Mouse (Mus musculus) lung, embryonic 14.5 days (tissue): ENCODE data around the gene Olfr690. TPM values are rescaled to one million over a fixed set of nuclear protein-coding genes. Genes with fewer than 3 reads are reported as not detected.

Source experiments
- ATAC-seq: fragments of 200-750 bp; cut with Nextera tagmentation; 2 replicates; pipeline ENCODE4 v1.8.0; 2017; ENCODE audit warnings: mild to moderate bottlenecking, moderate TSS enrichment, moderate library complexity; ENCODE audit not compliant: insufficient read depth
- DNase-seq: peaks from one replicate; pipeline ENCODE4 v3.0.0-alpha.2; 2015
- H3K27ac ChIP-seq: fragments of 300-500 bp; sonication (generic); 2 replicates; pipeline ENCODE4 v1.5.1; 2014; ENCODE audit warnings: low read depth, mild to moderate bottlenecking, moderate library complexity
- H3K27me3 ChIP-seq: fragments of 300-500 bp; sonication (generic); 2 replicates; pipeline ENCODE4 v1.6.1; 2014; ENCODE audit warnings: low read length, control low read depth; ENCODE audit not compliant: insufficient read depth
- H3K36me3 ChIP-seq: fragments of 300-500 bp; sonication (generic); 2 replicates; pipeline ENCODE4 v1.6.1; 2014; ENCODE audit warnings: control low read depth; ENCODE audit not compliant: insufficient read depth
- H3K4me1 ChIP-seq: fragments of 300-500 bp; sonication (generic); 2 replicates; pipeline ENCODE4 v1.6.1; 2014; ENCODE audit warnings: antibody characterized with exemption, control low read depth; ENCODE audit not compliant: insufficient read depth
- H3K4me2 ChIP-seq: fragments of 300-500 bp; sonication (generic); 2 replicates; pipeline ENCODE4 v1.6.1; 2014; ENCODE audit warnings: mild to moderate bottlenecking
- H3K4me3 ChIP-seq: fragments of 300-500 bp; sonication (generic); 2 replicates; pipeline ENCODE4 v1.5.1; 2014; ENCODE audit warnings: low read depth, low read length
- H3K9ac ChIP-seq: fragments of 300-500 bp; sonication (generic); 2 replicates; pipeline ENCODE4 v1.6.1; 2014
- H3K9me3 ChIP-seq: fragments of 300-500 bp; sonication (generic); 2 replicates; pipeline ENCODE4 v1.6.1; 2016; ENCODE audit warnings: low read depth, low read length, control low read depth
- CTCF ChIP-seq: IDR thresholded peaks from 2 replicates; pipeline ENCODE4 v1.5.1; 2016; ENCODE audit warnings: antibody characterized with exemption, low read depth
- WGBS: fragments of 180-500 bp; shearing (Covaris S2); extraction: QIAGEN DNeasy Blood & Tissue Kit; methylation state at CpG from one replicate; pipeline ENCODE4 v1.1.7; 2014; 5-methylcytosine and 5-hydroxymethylcytosine counted together
- polyA plus RNA-seq: library from polyadenylated mRNA; unstranded; fragments of >200 nt; fragmentation: Nextera tagmentation; extraction: Ambion mirVana; gene quantifications from 2 replicates; pipeline ENCODE4 v1.2.1, GENCODE M21; 2014

Gene Olfr690
- polyA plus RNA-seq, 1 experiment from 2014 or later: not detected

GRCm38 (mm10) chr7:105290051-105290450 is 43.9 kb downstream of the Olfr690 start:
- H3K27ac ChIP-seq: no peak overlapping the region
- no peaks in the 10 kb centered on the region for H3K9me3 ChIP-seq
- H3K36me3 ChIP-seq: no peaks in the 10 kb centered on the region
- H3K4me2 ChIP-seq: no peak overlapping the region
- ATAC-seq: no peak
- no peaks in the 10 kb centered on the region for H3K4me1 ChIP-seq
- TF ChIP-seq CTCF: no peak
- H3K27me3 ChIP-seq: no peaks in the 10 kb centered on the region
- DNase-seq: no peak
- H3K4me3 ChIP-seq: no peak overlapping the region
- no peak overlapping the region for H3K9ac ChIP-seq

- Histone ChIP-seq H3K9me3 (no peaks in the 10 kb centered on the region), H3K4me2 (no peak within 1 kb of the TSS), H3K27me3 (no peaks in the 10 kb centered on the region), H3K4me3 (no peak within 1 kb of the TSS), H3K36me3 (no peaks in the 10 kb centered on the region), H3K4me1 (no peaks in the 10 kb centered on the region), H3K27ac (no peak within 1 kb of the TSS), H3K9ac (no peak within 1 kb of the TSS)
- WGBS: 73% methylated on average over 6 of the region's 6 CpGs
- no peak for ATAC-seq
- DNase-seq: no peak
- no peak for TF ChIP-seq CTCF
Observed at GRCm38 (mm10) chr7:105287795-105288194, 46.1 kb downstream of the Olfr690 start, which contains the start of gene Olfr688. TSS of gene Olfr688 (plus strand) at chr7:105288095.

Other genes starting within 250 kb of the Olfr690 start
- not detected in 2 replicates for gene Olfr680-ps1, start 241.3 kb downstream of the Olfr690 start, polyA plus RNA-seq
- not detected in 2 replicates for gene Olfr681, start 217.3 kb downstream of the Olfr690 start, polyA plus RNA-seq
- gene Olfr683, start 187.1 kb downstream of the Olfr690 start, polyA plus RNA-seq: not detected in 2 replicates
- not detected in 2 replicates for gene Olfr684, start 170.5 kb downstream of the Olfr690 start, polyA plus RNA-seq
- not detected in 2 replicates for gene Olfr685, start 148.1 kb downstream of the Olfr690 start, polyA plus RNA-seq
- not detected in 2 replicates for gene Olfr686, start 126.6 kb downstream of the Olfr690 start, polyA plus RNA-seq
- not detected in 2 replicates for gene Olfr688, start 46.0 kb downstream of the Olfr690 start, polyA plus RNA-seq
- not detected in 2 replicates for gene Olfr689, start 22.9 kb downstream of the Olfr690 start, polyA plus RNA-seq
- not detected in 2 replicates for gene Olfr691, start 8.2 kb upstream of the Olfr690 start, polyA plus RNA-seq
- not detected in 2 replicates for gene Olfr692, start 34.1 kb upstream of the Olfr690 start, polyA plus RNA-seq
- gene Gm5901, start 40.9 kb upstream of the Olfr690 start, polyA plus RNA-seq: not detected in 2 replicates
- 41.9 and 42.3 TPM in 2 replicates for gene Fam160a2, start 66.0 kb upstream of the Olfr690 start, polyA plus RNA-seq
- gene Cnga4, start 70.5 kb upstream of the Olfr690 start, polyA plus RNA-seq: 0.07 TPM in 1 of 2 replicates, not detected in the other
- 0.25 and 0.39 TPM in 2 replicates for gene Cckbr, start 91.6 kb upstream of the Olfr690 start, polyA plus RNA-seq
- 96.0 and 96.1 TPM in 2 replicates for gene Cavin3, start 148.2 kb upstream of the Olfr690 start, polyA plus RNA-seq
- gene Smpd1, start 220.3 kb upstream of the Olfr690 start, polyA plus RNA-seq: 38.7 and 38.9 TPM in 2 replicates
- 36.6 and 37.6 TPM in 2 replicates for gene Apbb1, start 247.5 kb upstream of the Olfr690 start, polyA plus RNA-seq